Mouse (Mus musculus) embryonic facial prominence, embryonic 15.5 days (tissue): ENCODE measurements around the gene Gm15517. TPM values are rescaled to one million over a fixed set of nuclear protein-coding genes. Genes with fewer than 3 reads are reported as not detected.
"Not testable (repeated sequence)": the region's sequence is repeated elsewhere in the genome, so short reads cannot be mapped to it uniquely, and the experiment has no call there.

Source experiments
- ATAC-seq: fragments of 200-750 bp; cut with Nextera tagmentation; 2 replicates; pipeline ENCODE4 v1.8.0; 2017; ENCODE audit warnings: low read depth, moderate TSS enrichment; ENCODE audit not compliant: insufficient number of reproducible peaks, low FRiP score, low TSS enrichment
- H3K27ac ChIP-seq: fragments of 300-500 bp; sonication (generic); replicated peaks from 2 replicates; pipeline ENCODE4 v1.5.1; 2015; ENCODE audit warnings: mild to moderate bottlenecking, inconsistent platforms
- H3K27me3 ChIP-seq: fragments of 300-500 bp; sonication (generic); 2 replicates; pipeline ENCODE4 v1.6.1; 2015; ENCODE audit warnings: inconsistent platforms
- H3K36me3 ChIP-seq: fragments of 300-500 bp; sonication (generic); 2 replicates; pipeline ENCODE4 v1.6.1; 2015; ENCODE audit warnings: mild to moderate bottlenecking, inconsistent platforms
- H3K4me1 ChIP-seq: fragments of 300-500 bp; sonication (generic); 2 replicates; pipeline ENCODE4 v1.6.1; 2015; ENCODE audit warnings: inconsistent platforms
- H3K4me2 ChIP-seq: fragments of 300-500 bp; sonication (generic); replicated peaks from 2 replicates; pipeline ENCODE4 v1.6.1; 2015; ENCODE audit warnings: mild to moderate bottlenecking, inconsistent platforms
- H3K4me3 ChIP-seq: fragments of 300-500 bp; sonication (generic); replicated peaks from 2 replicates; pipeline ENCODE4 v1.5.1; 2015; ENCODE audit warnings: mild to moderate bottlenecking, inconsistent platforms
- H3K9ac ChIP-seq: fragments of 300-500 bp; sonication (generic); 2 replicates; pipeline ENCODE4 v1.6.1; 2015; ENCODE audit warnings: inconsistent platforms
- H3K9me3 ChIP-seq: fragments of 300-500 bp; sonication (generic); replicated peaks from 2 replicates; pipeline ENCODE4 v1.6.1; 2016; ENCODE audit warnings: inconsistent platforms
- WGBS: fragments of 180-500 bp; shearing (Covaris S2); methylation state at CpG from one replicate; pipeline ENCODE4 v1.1.7; 2015; 5-methylcytosine and 5-hydroxymethylcytosine counted together
- polyA plus RNA-seq: library from polyadenylated mRNA; unstranded; fragments of >200 nt; fragmentation: Nextera tagmentation; extraction: Ambion mirVana; gene quantifications from 2 replicates; pipeline ENCODE4 v1.2.1, GENCODE M21; 2015

Gm15517 gene
- not detected in 2 replicates for polyA plus RNA-seq

GRCm38 (mm10) chr7:44261147-44261546 lies at the start of gene Gm15517:
Gene Gm15517 (plus strand): TSS chr7:44261447.
- Histone ChIP-seq H3K4me3 (no peak within 1 kb of the TSS), H3K4me2 (no peak within 1 kb of the TSS), H3K9me3 (no peaks in the 10 kb centered on the region), H3K27me3 (peaks cover 9% of the 10 kb centered on the region), H3K9ac (no peak within 1 kb of the TSS), H3K36me3 (no peaks in the 10 kb centered on the region), H3K4me1 (peaks cover 5% of the 10 kb centered on the region), H3K27ac (no peak within 1 kb of the TSS)
- ATAC-seq = no peak
- WGBS = 51% methylated on average over 5 of the region's 5 CpGs

GRCm38 (mm10) chr7:44215645-44216044 lies 45.6 kb upstream of the Gm15517 start, which contains the start of gene Klk1b5:
Gene Klk1b5 (plus strand): TSS chr7:44215945.
- Histone ChIP-seq H3K4me2 (no peak within 1 kb of the TSS), H3K27me3 (no peaks in the 10 kb centered on the region), H3K9me3 (no peaks in the 10 kb centered on the region), H3K4me1 (no peaks in the 10 kb centered on the region), H3K27ac (no peak within 1 kb of the TSS), H3K36me3 (no peaks in the 10 kb centered on the region), H3K9ac (no peak within 1 kb of the TSS), H3K4me3 (no peak within 1 kb of the TSS)
- WGBS = 82% methylated on average over 1 of the region's 1 CpGs
- ATAC-seq = no peak

GRCm38 (mm10) chr7:44221601-44222000 lies 39.6 kb upstream of the Gm15517 start:
- H3K4me3 ChIP-seq, ATAC-seq, H3K4me1 ChIP-seq, H3K27me3 ChIP-seq, H3K36me3 ChIP-seq, H3K9ac ChIP-seq, H3K27ac ChIP-seq, H3K4me2 ChIP-seq, H3K9me3 ChIP-seq: not testable (repeated sequence)
- 73% methylated on average over 9 of the region's 10 CpGs for WGBS

- 78% methylated on average over 6 of the region's 6 CpGs for WGBS
Measured at GRCm38 (mm10) chr7:44222335-44222734, 38.9 kb upstream of the Gm15517 start.

GRCm38 (mm10) chr7:44225076-44225475 lies 36.2 kb upstream of the Gm15517 start, which contains the start of gene Klk1:
Gene Klk1 (plus strand): TSS chr7:44225360.
- Histone ChIP-seq H3K9ac (no peak within 1 kb of the TSS), H3K27ac (no peak within 1 kb of the TSS), H3K4me1 (no peaks in the 10 kb centered on the region), H3K4me3 (no peak within 1 kb of the TSS), H3K36me3 (no peaks in the 10 kb centered on the region), H3K27me3 (no peaks in the 10 kb centered on the region), H3K4me2 (no peak within 1 kb of the TSS), H3K9me3 (no peaks in the 10 kb centered on the region)
- no peak for ATAC-seq
- 36% methylated on average over 1 of the region's 1 CpGs for WGBS

More at GRCm38 (mm10) chr7:44222335-44222734, 38.9 kb upstream of the Gm15517 start:
- H3K27ac ChIP-seq, H3K9me3 ChIP-seq, H3K36me3 ChIP-seq, H3K4me2 ChIP-seq, H3K4me1 ChIP-seq, H3K4me3 ChIP-seq, H3K27me3 ChIP-seq, H3K9ac ChIP-seq, ATAC-seq: not testable (repeated sequence)

- WGBS = 85% methylated on average over 3 of the region's 3 CpGs
- ATAC-seq = 0 out of 2 replicates have a peak, but pooled peaks have one; percentile 7
- Histone ChIP-seq H3K4me1 (no peaks in the 10 kb centered on the region), H3K36me3 (no peaks in the 10 kb centered on the region), H3K9me3 (no peaks in the 10 kb centered on the region), H3K27me3 (no peaks in the 10 kb centered on the region), H3K4me2 (no peak within 1 kb of the TSS), H3K27ac (no peak within 1 kb of the TSS), H3K9ac (no peak within 1 kb of the TSS), H3K4me3 (no peak within 1 kb of the TSS)
Measured at GRCm38 (mm10) chr7:44235909-44236308, 25.3 kb upstream of the Gm15517 start, which contains the start of gene Gm36864. Gene Gm36864 (plus strand): TSS chr7:44236177.

GRCm38 (mm10) chr7:44239913-44240312 lies 21.3 kb upstream of the Gm15517 start:
- no peak for ATAC-seq
- Histone ChIP-seq H3K4me1 (no peaks in the 10 kb centered on the region), H3K9ac (no peak overlapping the region), H3K9me3 (no peaks in the 10 kb centered on the region), H3K36me3 (no peaks in the 10 kb centered on the region), H3K27ac (no peak overlapping the region), H3K27me3 (no peaks in the 10 kb centered on the region), H3K4me3 (no peak overlapping the region), H3K4me2 (no peak overlapping the region)
- WGBS = 47% methylated on average over 2 of the region's 2 CpGs

- Histone ChIP-seq H3K9me3 (no peaks in the 10 kb centered on the region), H3K36me3 (no peaks in the 10 kb centered on the region), H3K27me3 (no peaks in the 10 kb centered on the region), H3K9ac (no peak overlapping the region), H3K4me1 (peaks cover 7% of the 10 kb centered on the region), H3K27ac (no peak overlapping the region), H3K4me2 (no peak overlapping the region), H3K4me3 (no peak overlapping the region)
- 38% methylated on average over 1 of the region's 1 CpGs for WGBS
- ATAC-seq = no peak
Measured at GRCm38 (mm10) chr7:44240712-44241111, 20.5 kb upstream of the Gm15517 start.

- H3K4me1 ChIP-seq = peaks cover 8% of the 10 kb centered on the region
- no peaks in the 10 kb centered on the region for H3K9me3 ChIP-seq
- H3K27me3 ChIP-seq = no peaks in the 10 kb centered on the region
- no peaks in the 10 kb centered on the region for H3K36me3 ChIP-seq
- WGBS = 60% methylated on average over 2 of the region's 2 CpGs
- H3K27ac ChIP-seq = no peak overlapping the region
- ATAC-seq = no peak
- H3K4me3 ChIP-seq = no peak overlapping the region
- H3K9ac ChIP-seq = no peak overlapping the region
- no peak overlapping the region for H3K4me2 ChIP-seq
Measured at GRCm38 (mm10) chr7:44241163-44241562, 20.1 kb upstream of the Gm15517 start.

GRCm38 (mm10) chr7:44244080-44244479 lies 17.2 kb upstream of the Gm15517 start:
- Histone ChIP-seq H3K9me3 (no peaks in the 10 kb centered on the region), H3K27me3 (no peaks in the 10 kb centered on the region), H3K9ac (no peak overlapping the region), H3K27ac (no peak overlapping the region), H3K4me2 (no peak overlapping the region), H3K36me3 (peaks cover 8% of the 10 kb centered on the region; the same call in 1 of the 2 replicates), H3K4me1 (peaks cover 20% of the 10 kb centered on the region), H3K4me3 (no peak overlapping the region)
- WGBS = 42% methylated on average over 1 of the region's 1 CpGs
- ATAC-seq = no peak

- peak within 1 kb of the TSS; percentile 95 for H3K9ac ChIP-seq
- WGBS = under 1% methylated on average over 62 of the region's 62 CpGs
- H3K36me3 ChIP-seq = peaks cover 28% of the 10 kb centered on the region
- ATAC-seq = peak; percentile 90
- H3K4me2 ChIP-seq = peak within 1 kb of the TSS; percentile 62
- peak within 1 kb of the TSS; percentile 96 for H3K27ac ChIP-seq
- no peaks in the 10 kb centered on the region for H3K27me3 ChIP-seq
- H3K4me1 ChIP-seq = peaks cover 34% of the 10 kb centered on the region
- H3K4me3 ChIP-seq = peak within 1 kb of the TSS; percentile 97
- no peaks in the 10 kb centered on the region for H3K9me3 ChIP-seq
Measured at GRCm38 (mm10) chr7:44246055-44246983, 14.9 kb upstream of the Gm15517 start, which contains the start of the genes 1700028J19Rik and 2410002F23Rik. Gene 1700028J19Rik (minus strand): TSS chr7:44246695. Gene 2410002F23Rik (plus strand): TSS chr7:44246722.
